Mouse (Mus musculus) lung, embryonic 14.5 days (tissue): ENCODE measurements around the gene Ptov1. TPM values are rescaled to one million over a fixed set of nuclear protein-coding genes. Genes with fewer than 3 reads are reported as not detected.

ENCODE experiments used
- ATAC-seq: fragments of 200-750 bp; cut with Nextera tagmentation; 2 replicates; pipeline ENCODE4 v1.8.0; 2017; ENCODE audit warnings: mild to moderate bottlenecking, moderate TSS enrichment, moderate library complexity; ENCODE audit not compliant: insufficient read depth
- DNase-seq: peaks from one replicate; pipeline ENCODE4 v3.0.0-alpha.2; 2015
- H3K27ac ChIP-seq: fragments of 300-500 bp; sonication (generic); 2 replicates; pipeline ENCODE4 v1.5.1; 2014; ENCODE audit warnings: low read depth, mild to moderate bottlenecking, moderate library complexity
- H3K27me3 ChIP-seq: fragments of 300-500 bp; sonication (generic); 2 replicates; pipeline ENCODE4 v1.6.1; 2014; ENCODE audit warnings: low read length, control low read depth; ENCODE audit not compliant: insufficient read depth
- H3K36me3 ChIP-seq: fragments of 300-500 bp; sonication (generic); 2 replicates; pipeline ENCODE4 v1.6.1; 2014; ENCODE audit warnings: control low read depth; ENCODE audit not compliant: insufficient read depth
- H3K4me1 ChIP-seq: fragments of 300-500 bp; sonication (generic); 2 replicates; pipeline ENCODE4 v1.6.1; 2014; ENCODE audit warnings: antibody characterized with exemption, control low read depth; ENCODE audit not compliant: insufficient read depth
- H3K4me2 ChIP-seq: fragments of 300-500 bp; sonication (generic); 2 replicates; pipeline ENCODE4 v1.6.1; 2014; ENCODE audit warnings: mild to moderate bottlenecking
- H3K4me3 ChIP-seq: fragments of 300-500 bp; sonication (generic); 2 replicates; pipeline ENCODE4 v1.5.1; 2014; ENCODE audit warnings: low read depth, low read length
- H3K9ac ChIP-seq: fragments of 300-500 bp; sonication (generic); 2 replicates; pipeline ENCODE4 v1.6.1; 2014
- H3K9me3 ChIP-seq: fragments of 300-500 bp; sonication (generic); 2 replicates; pipeline ENCODE4 v1.6.1; 2016; ENCODE audit warnings: low read depth, low read length, control low read depth
- CTCF ChIP-seq: IDR thresholded peaks from 2 replicates; pipeline ENCODE4 v1.5.1; 2016; ENCODE audit warnings: antibody characterized with exemption, low read depth
- WGBS: fragments of 180-500 bp; shearing (Covaris S2); extraction: QIAGEN DNeasy Blood & Tissue Kit; methylation state at CpG from one replicate; pipeline ENCODE4 v1.1.7; 2014; 5-methylcytosine and 5-hydroxymethylcytosine counted together
- polyA plus RNA-seq: library from polyadenylated mRNA; unstranded; fragments of >200 nt; fragmentation: Nextera tagmentation; extraction: Ambion mirVana; gene quantifications from 2 replicates; pipeline ENCODE4 v1.2.1, GENCODE M21; 2014

The Ptov1 gene
- polyA plus RNA-seq, 1 experiment from 2014 or later: 443 TPM

DNA sequence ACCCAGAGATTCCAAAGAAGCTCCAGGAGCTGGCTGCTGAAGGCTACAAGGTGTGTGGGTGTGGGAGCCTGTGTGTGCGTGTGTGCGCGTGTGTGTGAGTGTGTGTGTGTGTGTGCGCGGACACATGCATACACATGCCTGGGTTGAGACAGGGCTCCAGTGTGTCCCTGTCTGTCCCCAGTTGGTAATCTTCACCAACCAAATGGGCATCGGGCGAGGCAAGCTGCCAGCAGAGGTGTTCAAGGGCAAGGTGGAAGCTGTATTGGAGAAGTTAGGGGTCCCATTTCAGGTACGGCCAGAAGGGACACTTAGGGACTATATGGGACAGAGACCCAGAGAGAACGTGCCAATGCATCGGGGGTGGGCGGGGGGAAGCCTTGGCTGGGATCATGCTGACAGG is 9.7 kb downstream of the Ptov1 start:
- Histone ChIP-seq H3K4me1 (peaks cover 8% of the 10 kb centered on the region), H3K27me3 (no peaks in the 10 kb centered on the region), H3K9me3 (no peaks in the 10 kb centered on the region), H3K4me2 (no peak overlapping the region), H3K4me3 (no peak overlapping the region), H3K27ac (no peak overlapping the region), H3K36me3 (peaks cover 39% of the 10 kb centered on the region), H3K9ac (no peak overlapping the region)
- 86% methylated on average over 11 of the region's 11 CpGs for WGBS
- no peak for DNase-seq
- TF ChIP-seq CTCF: no peak
- no peak for ATAC-seq

DNA sequence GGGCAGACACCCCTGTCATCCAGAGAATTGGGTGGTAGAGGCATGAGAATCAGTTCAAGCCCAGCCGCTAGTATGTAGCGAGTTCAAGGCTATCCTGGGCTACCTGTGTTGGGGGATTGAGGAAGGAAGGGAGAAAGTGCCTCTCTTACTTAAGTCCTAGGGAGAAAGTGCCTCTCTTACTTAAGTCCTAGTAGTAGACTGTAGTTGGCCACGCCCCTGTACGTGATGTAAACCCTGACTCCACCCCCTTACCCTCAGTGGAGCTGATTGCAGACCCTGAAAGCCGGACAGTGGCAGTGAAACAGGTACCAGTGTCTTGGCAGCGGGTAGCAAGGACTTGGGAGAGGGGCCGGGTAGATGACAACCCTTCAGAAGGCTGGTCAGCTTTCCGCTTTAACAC is 11.7 kb downstream of the Ptov1 start:
- Histone ChIP-seq H3K4me1 (peaks cover 21% of the 10 kb centered on the region), H3K27ac (peak overlapping the region; percentile 24; the same call in 1 of the 2 replicates)
- TF ChIP-seq CTCF: no peak

DNA sequence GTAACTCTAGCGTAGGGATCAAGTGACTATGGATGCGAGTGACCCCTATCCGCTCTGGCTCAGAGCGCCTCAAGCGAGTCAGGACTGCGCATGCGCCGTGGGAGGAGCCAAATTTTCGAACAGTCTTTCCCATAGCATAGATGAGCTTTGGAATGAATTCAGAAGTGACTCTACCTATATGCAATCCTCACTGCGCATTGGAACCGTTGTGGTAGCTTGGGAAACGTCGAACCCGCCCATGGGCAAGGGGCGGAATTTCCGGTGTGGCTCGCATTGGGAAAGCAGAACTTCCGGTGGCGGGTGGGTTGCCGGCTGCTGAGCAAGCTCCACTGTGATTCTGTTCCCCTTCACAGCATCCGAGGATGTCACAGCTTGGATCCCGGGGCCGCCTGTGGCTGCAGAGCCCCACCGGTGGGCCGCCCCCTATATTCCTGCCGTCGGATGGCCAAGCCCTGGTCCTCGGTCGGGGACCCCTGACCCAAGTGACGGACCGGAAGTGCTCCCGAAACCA is 12.5 kb downstream of the Ptov1 start, which contains the start of gene Pnkp:
Gene Pnkp (plus strand): TSS at position 98 of the 511 bp plus-strand sequence.
- Histone ChIP-seq H3K27ac (peak within 1 kb of the TSS; percentile 86), H3K4me3 (peak within 1 kb of the TSS; percentile 70), H3K4me2 (peak within 1 kb of the TSS; percentile 97), H3K36me3 (peaks cover 30% of the 10 kb centered on the region), H3K9me3 (no peaks in the 10 kb centered on the region), H3K27me3 (no peaks in the 10 kb centered on the region), H3K9ac (peak within 1 kb of the TSS; percentile 78), H3K4me1 (peaks cover 21% of the 10 kb centered on the region)
- peak; percentile 48 for ATAC-seq
- under 1% methylated on average over 32 of the region's 32 CpGs for WGBS
- peak; percentile 94 for DNase-seq
- TF ChIP-seq CTCF: no peak

More for the DNA sequence above, 11.7 kb downstream of the Ptov1 start:
- DNase-seq (peak; percentile 77), ATAC-seq (no peak)
- Histone ChIP-seq H3K36me3 (peaks cover 30% of the 10 kb centered on the region), H3K9me3 (no peaks in the 10 kb centered on the region), H3K4me2 (peak overlapping the region; percentile 97), H3K4me3 (peak overlapping the region; percentile 70), H3K9ac (peak overlapping the region; percentile 78), H3K27me3 (no peaks in the 10 kb centered on the region)
- 25% methylated on average over 8 of the region's 8 CpGs for WGBS

DNA sequence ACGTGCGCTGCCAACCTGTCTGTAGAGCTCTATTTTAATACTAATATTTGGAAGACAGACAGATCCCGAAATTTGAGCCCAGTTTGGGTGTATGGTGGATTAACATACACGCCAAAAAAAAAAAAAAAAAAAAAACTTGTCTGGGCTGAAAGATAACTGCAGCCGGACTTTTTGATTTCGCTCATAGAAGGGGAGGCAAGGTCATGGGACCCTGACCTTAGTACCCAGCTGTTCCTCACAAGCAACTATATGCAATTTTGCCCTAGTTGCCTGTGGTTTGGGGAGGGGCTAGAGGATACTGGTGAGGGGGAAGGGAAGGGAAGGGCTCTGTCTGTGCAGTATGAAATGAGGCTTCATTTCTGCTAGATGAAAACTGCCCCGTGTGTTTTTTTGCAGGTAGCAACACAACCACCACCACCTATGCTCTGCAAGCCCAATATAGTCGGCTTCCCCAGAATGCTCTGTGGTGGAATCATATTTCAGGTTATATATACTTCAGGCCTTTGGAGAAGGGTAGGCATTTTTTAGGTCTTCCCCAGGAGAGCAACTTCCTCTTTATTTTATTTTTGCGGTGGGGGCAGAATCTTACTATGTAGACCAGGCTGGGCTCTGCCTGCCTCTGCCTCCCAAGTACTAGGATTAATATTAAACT is 13.2 kb downstream of the Ptov1 start:
- H3K4me3 ChIP-seq: peak overlapping the region; percentile 70
- ATAC-seq: no peak
- H3K4me1 ChIP-seq: peaks cover 21% of the 10 kb centered on the region
- WGBS: 61% methylated on average over 9 of the region's 9 CpGs
- no peaks in the 10 kb centered on the region for H3K9me3 ChIP-seq
- H3K36me3 ChIP-seq: peaks cover 28% of the 10 kb centered on the region; the same call in 1 of the 2 replicates
- peak overlapping the region; percentile 97 for H3K4me2 ChIP-seq
- TF ChIP-seq CTCF: no peak
- no peaks in the 10 kb centered on the region for H3K27me3 ChIP-seq
- H3K9ac ChIP-seq: peak overlapping the region; percentile 78
- no peak for DNase-seq
- peak overlapping the region; percentile 86; the same call in 1 of the 2 replicates for H3K27ac ChIP-seq

DNA sequence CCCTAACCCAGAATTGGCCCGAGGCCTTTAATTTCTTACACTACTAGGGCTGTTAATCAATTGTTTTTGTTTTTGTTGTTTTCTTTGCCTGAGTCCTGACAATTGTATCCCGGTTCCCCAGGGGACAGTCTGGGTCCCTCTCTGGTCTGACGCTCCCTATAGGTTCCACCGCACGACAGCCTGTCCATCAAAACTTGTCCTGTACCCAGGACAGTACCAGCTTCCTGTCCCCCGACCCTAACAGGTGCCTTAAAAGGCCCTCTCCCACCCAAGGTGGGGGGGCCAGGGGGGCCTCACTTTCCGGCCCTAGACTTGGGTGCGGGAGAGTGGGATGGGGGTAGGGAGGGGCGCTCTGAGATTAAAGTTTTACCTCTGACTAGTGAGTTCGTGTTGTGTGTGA is 14.6 kb downstream of the Ptov1 start:
- Histone ChIP-seq H3K9ac (peak overlapping the region; percentile 66), H3K27me3 (no peaks in the 10 kb centered on the region), H3K27ac (peak overlapping the region; percentile 96), H3K36me3 (peaks cover 27% of the 10 kb centered on the region; the same call in 1 of the 2 replicates), H3K4me3 (peak overlapping the region; percentile 50), H3K9me3 (no peaks in the 10 kb centered on the region), H3K4me2 (peak overlapping the region; percentile 92), H3K4me1 (peaks cover 21% of the 10 kb centered on the region)
- DNase-seq: no peak
- TF ChIP-seq CTCF: no peak
- WGBS: 42% methylated on average over 10 of the region's 10 CpGs
- no peak for ATAC-seq

DNA sequence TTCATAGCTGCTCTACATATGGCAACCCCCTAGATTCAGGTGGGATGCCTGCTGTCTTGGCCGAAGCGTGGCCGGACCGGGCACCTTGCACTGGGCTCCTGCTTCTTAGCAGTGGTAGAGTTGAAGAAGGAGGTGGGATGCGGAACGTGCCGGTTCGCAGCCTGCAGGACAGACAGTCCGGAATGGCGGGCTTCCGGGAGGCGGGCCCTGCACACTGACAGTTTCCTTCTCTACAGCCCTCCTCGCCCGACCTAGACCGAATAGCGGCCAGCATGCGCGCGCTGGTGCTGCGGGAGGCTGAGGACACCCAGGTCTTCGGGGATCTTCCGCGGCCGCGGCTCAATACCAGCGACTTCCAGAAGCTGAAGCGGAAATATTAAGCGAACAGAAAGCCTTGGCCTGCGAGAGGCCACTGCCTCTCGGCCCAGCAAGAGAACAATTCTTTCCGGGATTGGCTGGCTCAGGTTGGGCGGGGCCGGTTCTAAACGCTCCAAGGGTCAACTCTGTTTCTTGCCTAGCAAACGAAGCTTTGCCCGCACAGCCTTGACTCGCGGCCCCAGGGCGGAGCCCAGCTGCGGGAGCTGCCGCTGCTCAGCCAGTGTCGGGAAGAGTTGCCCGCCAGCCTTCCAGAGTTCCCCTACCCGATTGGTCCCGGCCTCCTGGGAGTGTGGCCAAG is 15.1 kb downstream of the Ptov1 start:
- Histone ChIP-seq H3K27me3 (no peaks in the 10 kb centered on the region), H3K4me3 (peak overlapping the region; percentile 50), H3K4me1 (peaks cover 21% of the 10 kb centered on the region), H3K4me2 (peak overlapping the region; percentile 92), H3K9ac (peak overlapping the region; percentile 66), H3K9me3 (no peaks in the 10 kb centered on the region), H3K36me3 (peaks cover 27% of the 10 kb centered on the region; the same call in 1 of the 2 replicates), H3K27ac (peak overlapping the region; percentile 96)
- WGBS: 3% methylated on average over 45 of the region's 45 CpGs
- ATAC-seq (peak; percentile 53), DNase-seq (peak; percentile 89)
- TF ChIP-seq CTCF: no peak
